Mouse (Mus musculus) frontal cortex, adult (tissue): ENCODE measurements around the gene Ncoa6.

Experiments used
- ATAC-seq: cut with Nextera tagmentation; 2 replicates; pipeline ENCODE4 v1.9.2; 2017; ENCODE audit warnings: mild to moderate bottlenecking, moderate library complexity, mixed read lengths; ENCODE audit not compliant: low TSS enrichment

Ncoa6 gene

DNA sequence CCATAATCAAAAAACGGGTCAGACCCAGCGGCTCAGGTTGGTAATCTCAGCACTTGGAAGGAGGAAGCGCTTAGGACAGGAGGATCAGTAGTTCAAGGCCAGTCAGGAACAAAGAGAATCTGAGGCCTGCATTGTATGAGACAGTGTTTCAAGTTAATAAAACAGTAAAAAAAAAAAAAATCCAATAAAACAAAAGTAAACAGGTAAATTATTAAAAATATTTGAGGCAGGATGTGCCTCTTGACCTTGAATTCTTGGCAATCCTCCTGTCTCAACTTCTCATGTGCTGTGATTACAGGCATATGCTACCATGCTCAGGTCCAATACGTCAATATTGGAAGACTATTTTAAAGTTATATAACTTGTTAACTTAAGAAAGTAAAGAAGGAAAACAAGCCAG lies 30.8 kb downstream of the Ncoa6 start:
- ATAC-seq: no peak

DNA sequence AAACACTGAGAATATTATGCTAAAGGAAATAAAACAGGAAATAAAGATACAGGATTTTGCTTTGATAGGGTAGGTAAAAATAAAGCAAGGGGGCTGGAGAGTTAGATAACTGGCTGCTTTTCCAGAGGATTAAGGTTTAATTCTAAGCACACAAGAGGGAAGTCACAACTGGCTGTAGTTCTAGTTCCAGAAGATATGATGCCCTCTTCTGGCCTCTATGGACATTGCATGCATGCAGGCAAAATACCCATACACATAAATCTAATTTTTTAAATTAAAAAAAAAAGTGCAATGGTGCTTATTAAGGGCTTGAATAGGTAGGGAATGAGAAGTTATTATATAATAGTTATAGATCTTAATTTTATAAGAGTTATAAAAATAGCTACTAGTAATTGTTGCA lies 37.2 kb downstream of the Ncoa6 start:
- no peak for ATAC-seq

DNA sequence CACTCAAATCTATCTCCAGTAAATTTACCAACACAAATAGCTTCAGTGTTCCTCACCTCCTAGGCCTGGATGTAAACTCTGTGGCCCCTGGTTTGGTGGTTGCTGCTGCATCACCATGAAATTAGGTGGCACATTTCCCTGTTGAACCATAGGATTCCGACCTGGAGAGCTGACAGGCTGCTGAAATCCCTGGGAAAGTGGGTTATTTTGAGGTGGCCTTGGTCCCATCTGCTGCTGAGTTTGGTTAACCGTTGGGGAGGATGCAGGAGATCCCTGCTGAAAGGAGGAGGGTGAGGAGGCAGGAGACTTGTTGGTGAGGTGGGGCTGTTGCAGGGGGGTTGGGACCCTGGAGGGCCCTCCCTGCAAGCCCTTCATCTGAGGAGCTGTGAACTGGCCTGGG lies 52.8 kb downstream of the Ncoa6 start:
- ATAC-seq: no peak

DNA sequence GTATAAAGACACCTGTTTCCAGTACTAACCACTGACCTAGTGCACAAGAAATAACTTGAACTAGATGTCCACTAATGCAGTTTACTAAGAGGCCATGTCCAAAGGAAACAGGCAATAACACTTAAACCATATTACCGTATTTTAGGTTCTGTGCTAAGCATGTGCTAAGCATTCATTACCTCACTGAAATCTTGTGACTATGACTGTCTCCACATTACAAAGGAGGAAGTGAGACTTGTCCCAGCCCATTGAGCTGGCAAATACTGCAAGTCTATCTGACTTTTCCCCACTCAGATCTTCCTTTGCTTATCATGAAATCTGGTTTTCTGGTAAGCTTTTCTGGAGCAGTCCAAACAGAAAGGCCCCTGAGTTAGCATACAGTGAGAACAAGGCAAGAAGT lies 69.1 kb downstream of the Ncoa6 start:
- no peak for ATAC-seq

DNA sequence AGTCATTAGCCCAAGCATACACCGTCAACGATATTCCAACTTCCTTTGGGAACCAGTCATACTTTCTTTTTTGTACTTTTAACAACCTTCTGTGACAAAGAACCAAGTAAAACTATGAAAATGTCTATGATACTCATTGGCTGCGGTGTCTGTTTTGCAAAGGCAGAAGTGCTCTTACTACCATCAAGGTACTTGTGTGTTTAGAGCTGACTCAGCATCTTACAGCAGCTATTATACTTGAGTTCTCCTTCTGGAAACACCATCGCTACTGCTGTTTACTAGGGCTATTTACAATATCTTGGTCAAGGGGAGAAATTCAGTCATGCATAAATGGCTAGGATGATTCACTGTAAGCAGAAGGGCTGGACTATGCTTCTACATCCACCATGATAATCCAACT lies 71.8 kb downstream of the Ncoa6 start:
- ATAC-seq: no peak

DNA sequence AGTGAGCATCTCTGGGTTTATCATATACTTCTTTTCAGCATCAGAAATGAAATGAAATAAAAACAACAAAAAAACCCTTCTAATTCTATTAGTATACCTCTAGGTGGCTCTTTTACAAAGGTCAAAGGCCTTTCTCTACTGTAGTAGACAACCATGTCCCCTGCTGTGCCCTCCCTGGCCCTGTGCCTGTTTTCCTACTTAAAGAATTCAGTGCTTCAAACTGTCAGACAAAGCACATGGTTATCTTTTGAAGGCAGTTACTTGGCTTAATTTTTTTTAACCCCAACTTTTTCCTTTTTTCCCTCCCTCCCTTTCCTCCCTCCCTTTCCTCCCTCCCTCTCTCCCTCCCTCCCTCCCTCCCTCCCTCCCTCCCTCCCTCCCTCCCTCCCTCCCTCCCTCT lies 73.4 kb downstream of the Ncoa6 start:
- ATAC-seq: no peak

DNA sequence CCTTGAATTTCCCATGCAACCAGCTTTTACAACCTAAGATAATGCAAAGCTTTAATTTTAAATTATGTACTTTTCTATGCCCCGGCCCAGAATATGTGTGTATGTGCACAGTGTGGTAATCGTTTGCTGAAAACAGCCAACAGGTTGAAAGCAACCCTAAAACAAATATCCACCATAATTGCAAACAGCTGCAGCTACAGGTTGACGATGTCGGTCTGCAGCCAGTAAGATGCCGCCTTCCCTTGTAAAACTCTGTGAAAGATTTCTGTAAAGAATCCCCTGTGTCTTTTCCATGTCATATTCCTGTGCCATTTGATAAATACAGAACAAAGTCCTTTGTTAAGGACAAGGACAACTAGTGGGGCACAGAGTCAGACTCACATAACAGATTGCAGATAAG lies 79.1 kb downstream of the Ncoa6 start:
- no peak for ATAC-seq

DNA sequence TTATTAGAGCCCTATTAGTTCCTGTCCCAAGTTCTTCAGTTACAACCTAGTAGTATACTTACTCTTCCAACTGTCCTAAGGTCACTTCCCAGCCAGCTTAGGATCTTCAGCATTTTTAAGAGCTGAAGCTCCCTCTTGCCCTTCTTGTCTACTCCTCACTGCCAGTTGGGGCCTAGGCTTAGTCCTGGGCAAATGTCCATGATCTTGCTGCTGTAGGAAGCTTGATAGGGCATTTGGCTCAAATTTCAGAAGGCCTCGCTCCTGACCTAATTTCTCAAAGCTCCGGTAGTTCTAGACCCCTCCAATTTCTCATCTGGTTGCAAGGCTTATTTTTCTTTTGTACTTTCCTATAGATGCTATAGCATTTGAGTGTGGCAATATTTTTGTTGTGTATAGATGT lies 85.1 kb downstream of the Ncoa6 start:
- no peak for ATAC-seq

DNA sequence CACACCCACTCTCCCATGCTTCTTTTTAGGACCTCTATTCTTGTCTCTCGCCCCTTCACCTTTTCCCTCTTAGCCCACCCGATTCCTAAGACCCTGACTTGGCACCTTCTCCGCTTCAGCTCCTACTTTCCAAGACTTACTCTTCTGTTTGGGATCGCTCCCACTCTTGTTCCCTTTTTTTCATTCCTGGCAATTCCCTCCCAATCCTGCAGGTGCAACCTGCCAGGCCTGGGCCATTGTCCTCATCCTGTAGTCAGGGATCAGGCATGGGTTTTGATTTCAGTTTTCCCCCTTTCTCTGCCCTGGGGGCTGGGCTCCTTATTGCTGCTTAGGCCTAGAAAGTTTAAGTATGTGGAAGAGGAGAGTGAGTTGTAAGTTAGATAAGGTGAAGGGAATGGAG lies 86.6 kb downstream of the Ncoa6 start:
- no peak for ATAC-seq

DNA sequence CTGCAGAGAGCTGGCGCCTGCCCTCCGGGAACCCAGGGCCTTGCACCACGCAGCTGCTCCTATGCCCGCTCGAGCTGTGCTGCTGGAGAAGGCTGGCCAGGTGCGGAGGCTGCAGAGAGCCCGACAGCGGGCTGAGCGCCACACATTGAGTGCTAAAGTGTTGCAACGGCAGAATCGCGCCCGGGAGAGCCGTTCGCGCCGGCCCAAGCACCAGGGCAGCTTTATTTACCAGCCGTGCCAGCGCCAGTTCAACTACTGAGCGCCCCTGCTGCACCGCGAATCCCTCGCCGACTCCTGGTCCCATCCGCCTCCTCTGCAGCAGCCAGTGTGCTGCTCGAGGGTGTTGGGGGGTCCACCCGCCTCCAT lies 87.2 kb downstream of the Ncoa6 start:
- peak; percentile 18; the same call in 1 of the 2 replicates for ATAC-seq

DNA sequence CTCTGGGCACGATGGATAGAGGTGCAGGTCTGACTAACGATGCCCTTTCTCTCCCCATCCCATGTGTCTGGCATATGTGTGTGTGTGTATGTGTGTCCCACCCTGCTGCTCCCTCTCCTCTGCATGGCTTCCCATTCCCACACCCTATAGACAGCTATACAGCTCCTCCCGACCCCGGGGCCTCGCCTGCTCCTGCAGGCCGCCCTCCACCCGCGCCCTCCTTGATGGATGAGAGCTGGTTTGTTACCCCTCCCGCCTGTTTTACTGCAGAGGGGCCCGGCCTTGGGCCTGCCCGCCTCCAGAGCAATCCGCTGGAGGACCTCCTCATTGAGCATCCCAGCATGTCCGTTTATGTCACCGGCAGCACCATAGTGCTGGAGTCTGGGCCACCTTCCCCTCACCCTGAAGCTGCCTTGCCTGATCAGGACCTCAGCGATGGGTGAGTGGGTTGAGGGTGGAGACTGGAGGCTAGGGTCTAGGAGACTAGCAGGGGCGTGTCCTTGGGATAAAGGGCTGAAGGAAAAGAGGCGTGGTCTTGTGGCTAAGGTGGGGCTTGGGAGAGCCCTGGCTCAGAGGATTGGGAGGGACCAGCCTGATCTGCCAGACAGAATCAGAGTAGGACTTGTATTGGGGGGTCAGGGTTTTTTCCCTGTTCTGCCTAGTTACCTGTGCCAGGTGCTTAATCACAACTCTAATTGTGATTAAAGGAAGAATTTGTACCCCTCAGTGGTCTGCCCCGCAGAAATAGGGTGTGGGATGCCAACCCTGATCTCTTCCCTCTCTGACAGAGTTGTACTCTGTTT lies 87.8 kb downstream of the Ncoa6 start:
- ATAC-seq: no peak

DNA sequence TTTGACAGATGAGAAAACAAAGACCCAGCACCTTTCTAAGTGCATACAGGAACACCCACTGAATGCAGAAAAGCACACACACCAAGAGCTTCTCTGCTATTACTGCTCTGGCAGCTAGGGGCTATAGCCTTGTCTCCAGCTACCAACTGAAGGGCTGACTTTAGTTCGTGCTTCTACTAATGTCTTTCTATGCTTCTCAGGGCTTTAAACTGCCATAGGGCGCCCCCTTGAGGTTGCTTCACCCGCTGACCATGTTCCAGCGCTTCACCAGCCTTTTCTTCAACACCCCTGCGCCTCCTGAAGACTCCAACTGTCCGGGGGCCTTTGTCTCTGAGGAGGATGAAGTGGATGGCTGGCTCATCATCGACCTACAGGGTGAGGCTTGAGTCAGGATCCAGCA lies 88.6 kb downstream of the Ncoa6 start:
- peak; percentile 29 for ATAC-seq

DNA sequence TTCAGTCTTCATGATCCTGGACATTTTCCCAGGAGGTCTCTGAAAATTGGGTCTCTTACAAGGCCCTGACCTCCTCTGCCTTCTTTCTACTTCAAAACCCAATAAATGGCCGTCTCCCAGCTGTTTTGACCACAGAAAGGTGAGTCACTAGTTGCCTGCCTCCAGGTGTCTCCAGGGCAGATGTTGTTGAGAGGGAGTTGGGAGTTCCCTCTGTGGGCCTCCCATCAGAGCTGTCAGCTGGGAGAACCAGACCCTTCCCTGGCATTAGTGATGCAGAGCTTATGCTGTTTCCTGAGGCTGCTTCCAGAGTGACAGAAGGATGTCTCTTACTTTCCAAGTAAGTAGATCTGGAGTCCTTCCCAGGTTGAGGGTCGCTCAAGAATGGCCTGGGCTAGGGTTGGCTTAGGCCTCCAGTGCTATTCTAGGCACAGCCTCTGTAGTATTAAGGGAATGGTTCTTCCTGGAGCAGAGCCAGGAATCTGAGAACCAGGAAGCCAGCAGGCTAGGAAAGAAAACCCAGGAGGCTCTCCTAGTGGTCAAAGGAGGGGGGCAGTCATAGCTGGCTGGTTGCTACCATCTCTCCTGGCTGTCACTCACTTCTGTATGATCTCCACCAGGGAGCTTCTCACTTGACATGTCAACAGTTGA lies 90.8 kb downstream of the Ncoa6 start:
- no peak for ATAC-seq

DNA sequence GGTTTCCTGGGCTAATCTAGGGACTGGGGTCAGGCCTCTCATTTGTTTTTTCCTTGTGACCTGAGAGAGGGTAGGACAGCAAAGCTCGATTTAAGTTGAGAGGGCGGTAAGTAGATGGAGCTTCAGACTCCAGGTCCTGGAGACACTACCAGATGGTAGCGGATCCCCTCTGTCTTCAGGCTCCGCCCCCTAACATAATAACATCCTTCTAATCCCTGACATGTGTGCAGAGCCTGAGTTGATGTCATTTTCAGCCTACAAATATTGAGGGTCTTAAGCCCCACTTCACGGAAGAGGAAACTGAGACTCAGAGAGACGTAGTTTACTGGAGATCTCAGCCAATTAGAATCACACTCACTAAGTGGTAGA lies 91.4 kb downstream of the Ncoa6 start:
- ATAC-seq: peak; percentile 16; the same call in 1 of the 2 replicates

DNA sequence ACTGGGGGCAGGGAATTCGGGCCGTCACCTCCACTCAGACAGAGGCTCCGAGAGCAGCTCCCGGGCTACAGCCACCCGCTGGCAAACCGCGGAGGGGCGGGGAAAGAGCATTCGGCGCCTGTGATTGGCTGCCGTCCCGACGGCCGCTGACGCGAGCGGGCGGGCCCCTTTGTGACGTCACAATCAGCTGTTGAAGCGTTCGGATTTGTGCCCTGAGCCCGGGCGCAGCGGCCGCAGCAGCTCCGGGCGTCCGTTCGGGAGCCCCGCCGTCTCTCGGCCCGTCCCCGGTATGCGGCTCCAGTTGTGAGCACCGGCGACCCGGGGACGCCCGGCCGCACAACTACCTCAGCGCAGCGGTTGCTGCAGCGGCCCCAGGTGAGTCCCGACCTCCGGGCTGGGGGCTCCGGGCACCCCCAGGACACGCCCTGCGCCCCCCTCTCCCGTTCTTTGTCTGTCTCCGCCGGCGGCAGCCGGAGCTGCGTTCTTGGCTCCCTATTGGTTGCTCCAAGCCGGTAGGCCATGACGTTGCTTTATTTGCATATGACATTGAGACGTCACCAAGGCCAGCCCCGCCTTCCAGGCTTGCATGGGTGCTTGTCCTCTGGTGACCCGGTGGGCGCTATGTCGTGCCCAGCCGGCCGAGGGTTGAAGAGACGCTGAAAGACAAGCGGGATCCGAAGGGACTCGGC lies 91.9 kb downstream of the Ncoa6 start:
- peak; percentile 81 for ATAC-seq

DNA sequence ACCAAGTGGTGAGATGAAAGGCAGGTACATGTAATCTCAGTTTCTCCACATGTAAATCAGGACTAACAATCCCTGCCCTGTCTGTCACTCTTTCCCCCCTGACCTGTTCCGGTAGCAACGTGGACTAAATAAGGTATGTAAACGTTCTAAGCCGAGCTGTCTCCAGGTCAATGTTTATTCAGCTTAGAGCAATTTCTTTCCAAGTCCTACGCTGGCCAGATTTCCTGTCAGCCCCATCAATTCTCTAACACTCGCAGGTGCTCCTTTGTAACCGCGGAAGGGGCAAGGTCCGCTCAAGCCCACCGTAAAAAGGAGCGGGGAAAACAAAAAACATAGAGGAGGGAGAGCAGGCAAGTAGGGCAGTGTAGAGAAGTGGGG lies 92.6 kb downstream of the Ncoa6 start:
- ATAC-seq: no peak

DNA sequence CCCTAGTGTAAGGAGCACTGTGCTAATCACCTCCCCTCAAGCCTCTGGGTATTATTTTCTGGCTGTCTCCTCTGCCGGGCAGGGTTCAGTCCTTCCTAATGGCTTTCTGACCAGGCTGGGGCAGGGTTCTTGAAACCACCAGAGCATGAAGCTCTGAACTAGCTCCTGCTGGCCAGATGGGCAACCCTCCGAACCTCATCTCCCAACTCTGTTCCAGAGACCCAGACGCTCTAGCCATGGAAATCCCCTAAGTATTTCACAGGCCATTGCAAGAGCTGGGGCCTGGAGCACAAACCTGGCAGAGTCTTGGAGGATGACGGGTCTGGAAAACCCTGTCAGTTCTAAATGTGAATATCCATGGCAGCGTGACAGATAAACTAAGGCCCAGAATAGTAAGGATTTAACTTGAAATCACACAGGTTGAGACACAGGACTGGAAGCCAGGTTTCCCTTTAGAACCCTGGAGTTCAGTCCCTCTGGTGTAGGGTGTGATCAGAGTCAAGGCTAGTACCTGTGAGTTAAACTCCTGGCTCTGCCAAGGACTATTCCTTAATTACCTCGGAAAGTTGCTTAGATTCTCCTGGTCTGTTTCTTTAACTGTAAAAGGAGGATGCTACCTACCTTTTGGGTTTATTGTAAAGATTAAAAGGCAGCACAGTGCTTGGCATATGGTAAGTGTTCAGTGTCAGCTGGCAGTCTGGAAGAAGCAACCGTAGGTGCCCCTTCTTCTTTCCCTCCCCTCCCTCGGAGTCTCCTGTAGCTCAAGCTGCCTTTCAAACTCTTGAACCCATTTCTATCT lies 93.2 kb downstream of the Ncoa6 start, which contains the start of gene Trp53inp2:
Trp53inp2 (plus strand) TSS at position 799 of the 799 bp plus-strand sequence.
- no peak for ATAC-seq

DNA sequence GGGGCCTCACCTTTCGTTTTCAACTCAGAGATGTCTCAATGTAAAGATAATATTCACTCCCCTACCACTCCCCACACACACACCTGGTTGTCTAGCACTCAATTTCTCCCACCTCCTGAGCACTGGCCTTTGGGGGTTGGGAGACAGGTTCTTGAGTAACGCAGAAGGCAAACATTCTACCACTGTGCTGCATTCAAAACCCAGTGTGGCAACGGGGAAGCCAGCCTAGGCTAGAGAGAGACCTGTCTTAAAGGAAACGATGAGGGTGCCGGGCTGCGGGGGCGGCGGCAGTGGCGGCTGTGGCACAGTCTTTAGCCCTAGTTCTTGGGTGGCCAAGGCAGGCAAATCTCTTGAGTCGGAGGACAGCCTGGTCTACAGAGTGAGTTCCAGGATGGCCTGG lies 97.5 kb downstream of the Ncoa6 start:
- no peak for ATAC-seq

DNA sequence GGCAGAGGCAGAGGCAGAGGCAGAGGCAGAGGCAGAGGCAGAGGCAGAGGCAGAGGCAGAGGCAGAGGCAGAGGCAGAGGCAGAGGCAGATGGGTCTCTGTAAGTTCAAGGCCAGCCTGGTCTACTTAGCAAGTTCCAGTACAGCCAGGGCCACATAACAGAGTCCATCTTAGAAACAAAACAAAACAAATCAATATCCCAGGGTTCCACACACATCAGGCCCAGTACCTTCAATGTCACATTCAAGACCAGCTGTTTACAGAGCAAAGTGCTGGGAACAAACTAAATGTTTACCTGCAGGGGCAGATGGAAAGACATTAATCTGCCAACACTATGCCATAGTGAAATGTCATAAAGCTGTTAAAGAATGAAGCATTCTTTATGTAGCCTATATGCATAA lies 99.2 kb downstream of the Ncoa6 start:
- ATAC-seq: no peak

DNA sequence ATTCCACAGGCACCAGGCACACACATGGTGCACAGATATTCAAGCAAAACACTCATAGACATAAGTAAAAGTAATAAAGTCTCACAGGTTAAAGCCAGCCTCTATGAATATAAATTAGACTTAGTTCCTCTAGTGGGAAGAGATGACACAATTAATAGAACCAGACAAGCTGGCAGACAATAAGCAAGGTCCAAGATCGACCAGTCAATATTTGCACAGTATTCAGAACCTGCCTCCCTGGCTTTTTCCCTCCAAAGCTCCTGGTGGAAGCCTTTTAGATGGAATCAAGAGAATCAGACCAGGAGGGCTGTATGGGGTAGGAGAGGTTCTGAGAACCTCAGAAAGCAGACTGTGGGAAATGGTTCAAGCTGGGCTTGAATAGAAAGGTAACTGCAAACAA lies 99.8 kb downstream of the Ncoa6 start:
- no peak for ATAC-seq

DNA sequence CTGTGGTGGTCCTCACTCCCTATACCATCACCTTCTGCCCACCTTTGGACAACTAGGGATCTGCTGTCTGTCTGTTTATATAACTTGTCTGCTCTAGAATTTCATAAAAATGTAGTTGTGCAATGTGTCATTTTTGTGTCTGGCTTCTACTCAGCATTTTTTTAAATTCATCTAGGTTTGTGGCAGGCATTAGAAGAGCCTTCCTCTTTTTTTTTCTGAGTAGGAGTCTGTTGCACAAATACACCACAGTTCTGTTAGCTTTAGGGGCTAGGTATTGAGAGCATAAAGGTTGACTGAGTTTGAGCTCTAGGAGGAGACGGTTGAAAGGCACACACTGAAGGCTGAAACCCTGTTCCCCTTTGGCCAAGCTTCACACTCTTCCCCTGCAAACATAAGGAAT lies 100.4 kb downstream of the Ncoa6 start:
- no peak for ATAC-seq

DNA sequence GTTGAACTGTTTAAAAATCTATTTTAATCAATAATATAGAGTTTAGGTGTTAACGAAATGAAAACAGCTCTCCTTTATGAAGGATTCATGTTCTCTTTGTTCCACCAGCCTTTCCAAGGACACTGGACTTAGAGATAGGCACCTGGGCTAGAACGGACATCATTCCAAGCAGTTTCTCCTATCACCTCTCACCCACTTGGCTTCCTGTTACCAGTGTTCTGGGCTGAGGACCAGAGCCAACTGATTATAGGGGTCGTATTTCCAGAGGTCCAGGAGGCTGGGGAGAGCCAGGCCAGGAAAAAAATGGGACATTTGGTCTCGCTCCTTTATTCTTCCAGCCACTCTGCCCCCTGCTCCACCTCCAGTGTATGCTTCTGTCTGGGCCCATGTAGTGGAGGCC lies 101.2 kb downstream of the Ncoa6 start:
- ATAC-seq: no peak
